Mouse (Mus musculus): ENCODE results near the gene Lhx2. TPM values are rescaled to one million over a fixed set of nuclear protein-coding genes. Genes with fewer than 3 reads are reported as not detected.

Lhx2 gene
- polyA plus RNA-seq (2015; fragmentation: Nextera tagmentation; extraction: Ambion mirVana) = 3.7 and 4.3 TPM in 2 replicates

DNA sequence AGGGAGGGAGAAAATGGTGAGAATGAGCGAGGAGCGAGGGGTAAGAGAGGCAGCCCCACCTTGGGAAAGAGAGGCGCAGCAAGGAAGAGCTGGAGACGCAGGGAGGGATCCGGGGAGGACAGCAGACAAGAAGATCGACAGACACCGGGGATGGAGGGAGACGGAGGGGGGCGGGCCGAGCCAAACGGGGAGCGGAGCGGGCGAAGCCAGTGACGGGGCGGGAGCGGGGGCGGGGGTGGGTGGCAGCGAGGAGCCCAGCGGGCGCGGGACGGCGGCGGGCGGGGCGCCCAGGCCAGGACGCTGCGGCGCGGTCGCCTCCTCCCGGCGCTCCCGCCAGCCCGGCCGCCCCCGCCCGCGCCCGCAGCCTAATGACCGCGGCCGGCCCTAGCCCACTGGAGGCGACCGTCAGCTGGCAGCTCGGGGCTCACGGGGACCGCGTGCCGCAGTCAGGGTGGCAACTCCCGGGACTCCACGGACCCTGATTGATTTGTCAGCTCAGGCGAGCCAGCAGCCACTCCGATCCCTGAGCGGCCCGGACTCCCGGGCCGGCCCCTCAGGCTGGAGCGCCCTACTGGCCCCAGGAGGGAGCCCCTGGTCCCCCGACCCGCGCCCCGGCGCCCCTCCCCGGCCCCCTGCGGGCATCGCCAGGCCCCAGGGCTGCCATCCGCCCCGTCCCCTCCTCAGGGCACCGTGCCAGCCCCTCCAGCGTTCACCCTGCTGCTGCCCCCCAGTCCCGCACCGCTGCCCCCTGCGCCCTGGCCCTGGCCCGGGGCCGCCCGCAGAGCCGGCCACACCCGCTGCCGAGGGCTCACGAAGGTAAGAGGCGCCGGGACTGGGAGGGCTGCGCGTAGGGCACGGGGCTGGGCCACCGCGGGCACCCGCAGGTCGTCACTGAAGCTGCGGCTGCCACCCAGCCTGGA lies at the start of gene Lhx2:
Lhx2 (plus strand) TSS at position 292 of the 920 bp plus-strand sequence.
- H3K4me3 ChIP-seq = peak within 1 kb of the TSS; percentile 37
- H3K27ac ChIP-seq (replicated peaks) = no peak within 1 kb of the TSS
- WGBS = under 1% methylated on average over 87 of the region's 92 CpGs
- no peaks in the 10 kb centered on the region for H3K9me3 ChIP-seq
- peak within 1 kb of the TSS; percentile 64 for H3K4me2 ChIP-seq
- peak; percentile 49; the same call in 1 of the 2 replicates for ATAC-seq (ENCODE audit: low read depth)
- H3K9ac ChIP-seq = peak within 1 kb of the TSS; percentile 61
- H3K36me3 ChIP-seq = no peaks in the 10 kb centered on the region
- peaks cover 10% of the 10 kb centered on the region for H3K4me1 ChIP-seq (replicated peaks)
- peaks cover 99% of the 10 kb centered on the region for H3K27me3 ChIP-seq

DNA sequence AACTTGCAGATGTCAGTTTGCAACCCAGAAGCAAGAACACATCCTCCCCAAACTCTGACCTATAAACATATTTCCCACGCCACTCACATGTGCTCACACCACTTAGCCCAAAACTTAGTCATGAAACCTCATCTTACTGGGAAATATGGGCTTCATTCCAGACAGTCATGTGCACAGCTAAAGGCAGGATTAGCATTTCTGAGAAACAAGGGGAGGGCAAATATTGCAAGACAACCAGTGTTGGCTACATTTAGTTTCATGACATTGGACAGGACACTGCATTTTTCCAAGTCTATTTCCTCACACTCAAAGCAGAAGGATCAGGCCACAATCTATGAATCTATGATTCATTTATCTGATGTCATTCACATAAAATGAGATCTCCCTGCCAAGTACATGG lies 47.6 kb upstream of the Lhx2 start:
- Histone ChIP-seq H3K4me1 (replicated peaks) (peaks cover 4% of the 10 kb centered on the region), H3K36me3 (no peaks in the 10 kb centered on the region), H3K9ac (no peak overlapping the region), H3K27me3 (no peaks in the 10 kb centered on the region), H3K27ac (replicated peaks) (no peak overlapping the region), H3K4me2 (no peak overlapping the region), H3K9me3 (no peaks in the 10 kb centered on the region), H3K4me3 (no peak overlapping the region)
- ATAC-seq (ENCODE audit: low read depth) = no peak
- 86% methylated on average over 1 of the region's 1 CpGs for WGBS

DNA sequence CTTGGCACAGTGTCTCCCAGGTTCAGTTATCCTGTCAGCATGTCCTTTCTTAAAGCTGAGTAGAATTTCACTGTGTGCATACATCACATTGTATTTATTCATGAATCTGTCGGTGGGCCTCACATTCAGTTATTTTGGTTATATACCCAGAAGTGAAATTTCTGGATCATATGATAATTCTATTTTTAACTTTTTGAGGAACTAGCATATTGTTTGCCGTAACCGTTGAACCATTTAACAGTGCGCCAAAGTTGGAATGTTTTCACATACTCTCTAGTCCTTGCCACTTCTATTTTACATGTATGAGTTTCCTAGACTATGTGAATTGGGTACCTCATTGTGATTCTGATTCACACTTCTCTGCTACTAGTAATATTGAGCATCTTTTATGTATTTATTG lies 43.1 kb upstream of the Lhx2 start:
- no peaks in the 10 kb centered on the region for H3K9me3 ChIP-seq
- H3K27me3 ChIP-seq = no peaks in the 10 kb centered on the region
- no peak overlapping the region for H3K9ac ChIP-seq
- WGBS = 95% methylated on average over 4 of the region's 4 CpGs
- ATAC-seq (ENCODE audit: low read depth) = no peak
- H3K36me3 ChIP-seq = no peaks in the 10 kb centered on the region
- H3K27ac ChIP-seq (replicated peaks) = no peak overlapping the region
- no peaks in the 10 kb centered on the region for H3K4me1 ChIP-seq (replicated peaks)
- no peak overlapping the region for H3K4me2 ChIP-seq
- no peak overlapping the region for H3K4me3 ChIP-seq

DNA sequence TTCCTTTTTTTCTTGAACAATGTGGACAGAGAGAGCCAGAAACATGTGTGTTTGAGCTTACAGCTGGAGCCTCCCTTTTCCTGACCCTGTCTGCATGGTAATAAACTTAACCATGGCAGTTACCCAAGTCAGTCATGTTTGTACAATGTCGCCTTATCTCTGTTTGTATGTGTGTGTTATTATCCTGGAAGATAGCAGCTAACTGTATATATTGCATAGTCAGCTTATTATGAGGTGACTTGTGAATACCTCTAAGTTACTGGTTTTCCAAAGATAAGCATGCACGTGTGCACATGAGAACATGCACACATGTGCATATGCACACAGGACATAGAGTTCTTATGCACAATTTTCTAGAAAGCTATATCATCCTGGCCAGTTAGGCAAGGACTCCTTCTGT lies 38.1 kb upstream of the Lhx2 start:
- Histone ChIP-seq H3K27me3 (peaks cover 11% of the 10 kb centered on the region), H3K27ac (replicated peaks) (no peak overlapping the region), H3K9me3 (no peaks in the 10 kb centered on the region), H3K4me3 (no peak overlapping the region), H3K4me2 (no peak overlapping the region), H3K36me3 (no peaks in the 10 kb centered on the region), H3K4me1 (replicated peaks) (no peaks in the 10 kb centered on the region), H3K9ac (no peak overlapping the region)
- ATAC-seq (ENCODE audit: low read depth) = no peak
- 92% methylated on average over 2 of the region's 2 CpGs for WGBS

DNA sequence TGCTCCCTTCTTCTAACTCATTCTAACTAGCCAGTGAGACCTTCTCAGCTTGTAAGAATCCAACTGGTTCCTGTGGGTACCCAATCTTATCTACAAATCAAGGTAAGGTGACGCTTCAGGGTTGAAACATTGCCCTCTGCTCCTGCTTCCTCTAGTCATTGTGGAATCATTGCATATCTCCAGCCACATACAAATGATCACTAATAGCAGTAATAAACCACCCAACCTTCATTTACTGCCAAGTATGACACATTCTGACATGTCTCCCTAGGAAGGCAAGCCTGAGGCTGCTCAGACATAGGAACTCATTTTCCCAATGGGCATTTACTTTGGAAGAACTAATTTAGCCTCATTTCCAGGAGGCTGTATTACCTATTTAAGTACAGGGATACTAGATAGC lies 33.9 kb upstream of the Lhx2 start:
- no peaks in the 10 kb centered on the region for H3K9me3 ChIP-seq
- no peaks in the 10 kb centered on the region for H3K4me1 ChIP-seq (replicated peaks)
- H3K27me3 ChIP-seq = peaks cover 11% of the 10 kb centered on the region
- no peak overlapping the region for H3K4me2 ChIP-seq
- no peak overlapping the region for H3K4me3 ChIP-seq
- no peak overlapping the region for H3K9ac ChIP-seq
- H3K27ac ChIP-seq (replicated peaks) = no peak overlapping the region
- WGBS = 94% methylated on average over 1 of the region's 1 CpGs
- ATAC-seq (ENCODE audit: low read depth) = no peak
- no peaks in the 10 kb centered on the region for H3K36me3 ChIP-seq

DNA sequence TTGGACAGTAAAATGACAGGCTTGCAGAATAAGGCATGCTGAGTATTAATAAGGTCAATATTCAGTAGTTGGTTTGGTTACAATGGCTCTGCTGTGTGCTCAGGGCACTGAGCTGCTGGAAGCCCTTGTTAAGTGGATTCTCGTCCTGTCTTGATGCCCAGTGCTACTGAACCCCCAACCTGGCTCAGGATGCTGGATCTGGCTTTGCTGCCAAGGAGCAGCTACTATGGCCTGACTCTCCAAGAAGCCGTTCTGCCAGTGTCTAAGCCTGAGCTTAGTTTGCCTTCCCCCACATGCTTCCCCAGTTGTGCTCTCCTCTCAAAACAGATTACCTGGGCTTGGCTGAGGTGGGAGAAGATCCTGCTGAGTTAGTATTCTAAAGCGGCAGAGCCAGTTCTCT lies 26.2 kb upstream of the Lhx2 start:
- WGBS = 45% methylated on average over 3 of the region's 3 CpGs
- Histone ChIP-seq H3K36me3 (no peaks in the 10 kb centered on the region), H3K4me3 (no peak overlapping the region), H3K9me3 (no peaks in the 10 kb centered on the region), H3K27ac (replicated peaks) (no peak overlapping the region), H3K27me3 (peaks cover 10% of the 10 kb centered on the region; the same call in 1 of the 2 replicates), H3K4me2 (no peak overlapping the region), H3K4me1 (replicated peaks) (no peaks in the 10 kb centered on the region), H3K9ac (no peak overlapping the region)
- ATAC-seq (ENCODE audit: low read depth) = no peak

DNA sequence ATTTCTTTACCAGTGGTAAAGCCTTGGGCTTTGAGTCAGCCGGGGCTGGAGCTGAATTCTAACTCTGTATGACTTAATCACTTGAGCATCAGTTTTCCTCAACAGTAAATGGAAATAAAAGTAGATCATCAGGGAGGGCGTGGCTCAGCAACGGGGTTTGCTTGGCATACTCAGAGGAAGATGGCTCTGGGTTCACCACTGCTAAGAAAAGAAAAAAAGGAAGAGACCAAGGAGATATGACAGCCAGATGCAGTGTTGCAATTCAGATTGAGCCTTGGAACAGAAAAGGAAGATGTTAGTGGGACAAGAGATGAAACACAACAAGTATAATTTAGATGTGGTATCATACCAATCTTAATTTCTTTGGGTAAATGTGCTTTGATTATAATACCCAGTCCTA lies 25.7 kb upstream of the Lhx2 start:
- Histone ChIP-seq H3K9ac (no peak overlapping the region), H3K4me2 (no peak overlapping the region), H3K36me3 (no peaks in the 10 kb centered on the region), H3K4me3 (no peak overlapping the region), H3K27ac (replicated peaks) (no peak overlapping the region), H3K9me3 (no peaks in the 10 kb centered on the region), H3K4me1 (replicated peaks) (no peaks in the 10 kb centered on the region), H3K27me3 (peaks cover 10% of the 10 kb centered on the region; the same call in 1 of the 2 replicates)
- WGBS = 59% methylated on average over 3 of the region's 3 CpGs
- no peak for ATAC-seq (ENCODE audit: low read depth)

DNA sequence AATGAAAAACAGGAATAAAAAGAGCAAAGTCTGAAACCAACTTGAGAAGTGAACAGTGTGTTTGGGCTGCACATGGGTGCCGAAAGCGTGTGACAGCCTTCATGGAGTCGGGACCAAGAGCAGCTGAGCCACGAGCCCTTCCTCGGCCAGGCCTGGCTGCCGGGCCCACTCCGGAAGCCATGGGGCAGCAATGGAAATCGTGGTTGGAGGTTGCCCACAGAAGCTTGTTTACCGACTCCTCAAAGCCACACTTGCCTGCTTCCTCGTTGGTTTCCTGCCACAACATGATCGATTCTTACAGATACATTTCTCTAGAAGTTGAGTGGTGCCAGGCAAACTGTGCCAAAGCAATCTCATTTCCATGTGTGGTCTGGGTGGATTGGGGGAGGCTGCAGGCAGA lies 20.0 kb upstream of the Lhx2 start:
- no peak overlapping the region for H3K27ac ChIP-seq (replicated peaks)
- H3K9me3 ChIP-seq = no peaks in the 10 kb centered on the region
- ATAC-seq (ENCODE audit: low read depth) = no peak
- no peak overlapping the region for H3K4me2 ChIP-seq
- H3K4me3 ChIP-seq = no peak overlapping the region
- H3K27me3 ChIP-seq = peaks cover 26% of the 10 kb centered on the region
- WGBS = 86% methylated on average over 11 of the region's 11 CpGs
- no peaks in the 10 kb centered on the region for H3K36me3 ChIP-seq
- no peak overlapping the region for H3K9ac ChIP-seq
- H3K4me1 ChIP-seq (replicated peaks) = no peaks in the 10 kb centered on the region

DNA sequence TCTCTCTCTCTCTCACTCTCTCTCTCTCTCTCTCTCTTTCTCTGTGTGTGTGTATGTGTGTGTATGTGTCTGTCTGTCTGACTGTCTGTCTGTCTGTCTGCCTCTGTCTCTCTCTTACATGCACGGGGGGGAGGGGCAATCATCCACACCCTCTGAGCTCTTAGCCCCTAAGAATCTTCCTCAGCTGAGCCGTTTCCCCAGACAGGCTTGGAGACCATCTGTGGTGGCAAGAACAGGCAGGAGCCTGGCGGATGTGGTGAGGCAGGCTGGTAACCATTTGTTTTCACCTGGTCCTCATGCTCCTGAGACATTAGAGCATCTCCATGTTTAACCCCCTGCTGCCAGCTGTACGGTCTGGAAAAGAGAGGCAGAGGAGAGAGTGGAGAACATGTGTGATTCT lies 18.2 kb upstream of the Lhx2 start:
- H3K27ac ChIP-seq (replicated peaks) = no peak overlapping the region
- no peak overlapping the region for H3K4me2 ChIP-seq
- no peak overlapping the region for H3K9ac ChIP-seq
- H3K4me3 ChIP-seq = no peak overlapping the region
- no peaks in the 10 kb centered on the region for H3K36me3 ChIP-seq
- ATAC-seq (ENCODE audit: low read depth) = no peak
- peaks cover 31% of the 10 kb centered on the region for H3K27me3 ChIP-seq
- 60% methylated on average over 4 of the region's 4 CpGs for WGBS
- H3K4me1 ChIP-seq (replicated peaks) = no peaks in the 10 kb centered on the region
- H3K9me3 ChIP-seq = no peaks in the 10 kb centered on the region

DNA sequence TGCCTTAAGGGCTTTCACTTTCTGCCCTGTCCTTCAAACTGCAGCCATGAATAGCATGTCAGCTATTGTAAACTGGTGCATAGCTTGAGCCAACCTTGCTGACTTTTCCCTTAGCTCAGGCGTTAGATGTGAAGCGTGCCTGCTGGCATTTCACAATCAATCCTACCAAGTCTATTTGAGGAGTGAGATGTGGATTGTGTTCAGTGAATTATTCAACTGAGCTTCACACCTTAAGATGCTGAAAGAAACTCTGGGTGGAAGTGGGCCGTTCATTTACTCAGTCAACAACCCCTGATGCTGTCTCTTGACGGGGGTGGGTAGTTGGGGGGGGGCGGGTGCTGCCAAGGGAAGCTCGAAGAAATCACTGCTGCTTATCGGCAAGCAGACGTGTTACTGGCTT lies 15.7 kb upstream of the Lhx2 start:
- Histone ChIP-seq H3K27ac (replicated peaks) (no peak overlapping the region), H3K4me1 (replicated peaks) (no peaks in the 10 kb centered on the region), H3K9ac (no peak overlapping the region), H3K36me3 (no peaks in the 10 kb centered on the region), H3K27me3 (peaks cover 28% of the 10 kb centered on the region), H3K4me2 (no peak overlapping the region), H3K4me3 (no peak overlapping the region), H3K9me3 (no peaks in the 10 kb centered on the region)
- 73% methylated on average over 8 of the region's 8 CpGs for WGBS
- no peak for ATAC-seq (ENCODE audit: low read depth)

DNA sequence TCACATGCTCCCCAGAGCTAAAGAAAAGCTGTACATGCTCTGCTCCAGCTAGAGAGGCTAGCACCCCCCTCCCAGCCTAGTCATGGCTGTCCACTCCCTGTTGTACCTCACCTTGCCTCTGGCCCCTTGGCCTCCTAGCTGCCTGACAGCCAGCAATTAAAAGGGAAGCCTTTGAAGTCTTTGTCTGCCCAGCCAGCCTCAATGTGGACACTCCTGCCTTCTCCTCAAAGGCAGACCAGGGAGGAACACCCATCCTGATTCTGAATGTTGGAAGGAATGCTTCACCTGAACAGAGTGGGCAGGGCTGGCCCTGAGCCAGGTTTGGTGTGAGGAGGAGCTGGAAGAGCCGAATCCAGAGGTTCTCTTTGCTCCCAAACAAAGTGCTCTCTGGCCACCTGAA lies 12.4 kb upstream of the Lhx2 start:
- WGBS = 72% methylated on average over 1 of the region's 1 CpGs
- no peaks in the 10 kb centered on the region for H3K36me3 ChIP-seq
- no peak overlapping the region for H3K4me3 ChIP-seq
- no peak for ATAC-seq (ENCODE audit: low read depth)
- no peak overlapping the region for H3K4me2 ChIP-seq
- no peaks in the 10 kb centered on the region for H3K4me1 ChIP-seq (replicated peaks)
- H3K9ac ChIP-seq = no peak overlapping the region
- peaks cover 36% of the 10 kb centered on the region for H3K27me3 ChIP-seq
- no peak overlapping the region for H3K27ac ChIP-seq (replicated peaks)
- H3K9me3 ChIP-seq = no peaks in the 10 kb centered on the region

DNA sequence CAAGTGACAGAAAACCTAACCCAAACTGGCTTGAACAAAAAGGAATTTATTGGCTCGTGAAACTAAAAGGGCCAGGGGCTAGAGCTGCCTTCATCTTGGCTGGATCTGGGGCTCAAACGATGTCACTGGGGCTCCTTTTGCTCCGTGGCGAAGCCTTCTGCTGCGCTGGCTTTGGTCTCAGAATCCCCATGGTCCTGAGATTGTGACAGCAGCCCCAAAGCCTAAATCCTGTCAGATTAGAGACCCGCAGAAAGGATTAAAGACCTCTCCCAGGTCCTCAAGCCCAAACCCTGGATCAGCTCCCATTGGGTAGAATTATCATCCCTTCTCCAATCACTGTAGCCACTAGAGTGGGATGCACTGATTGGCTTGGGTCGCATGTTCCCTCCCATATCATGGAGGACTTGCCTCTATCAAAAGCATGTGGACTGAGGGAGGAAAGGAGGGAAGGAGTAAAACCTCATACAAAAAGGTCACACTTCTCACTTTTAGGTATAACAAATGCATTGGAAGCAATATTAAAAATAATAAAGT lies 5.4 kb upstream of the Lhx2 start:
- H3K36me3 ChIP-seq = no peaks in the 10 kb centered on the region
- H3K27me3 ChIP-seq = peaks cover 77% of the 10 kb centered on the region
- no peak overlapping the region for H3K4me2 ChIP-seq
- no peaks in the 10 kb centered on the region; the same call in 1 of the 2 replicates for H3K4me1 ChIP-seq (replicated peaks)
- no peak overlapping the region for H3K4me3 ChIP-seq
- no peak overlapping the region for H3K9ac ChIP-seq
- no peaks in the 10 kb centered on the region for H3K9me3 ChIP-seq
- WGBS = 40% methylated on average over 7 of the region's 7 CpGs
- no peak overlapping the region for H3K27ac ChIP-seq (replicated peaks)
- ATAC-seq (ENCODE audit: low read depth) = no peak

All from neural tube, embryonic 13.5 days (tissue).